Mouse (Mus musculus) ES-Bruce4 (cell line): Measurements from ENCODE around the gene Unc5c.

Experiments used
- CTCF ChIP-seq: IDR thresholded peaks from one replicate; pipeline ENCODE4 v1.8.1; 2011; ENCODE audit warnings: low read depth, low read length
- POLR2A ChIP-seq: IDR thresholded peaks from one replicate; pipeline ENCODE4 v1.8.1; 2011; ENCODE audit warnings: low read length; ENCODE audit not compliant: insufficient read depth

DNA sequence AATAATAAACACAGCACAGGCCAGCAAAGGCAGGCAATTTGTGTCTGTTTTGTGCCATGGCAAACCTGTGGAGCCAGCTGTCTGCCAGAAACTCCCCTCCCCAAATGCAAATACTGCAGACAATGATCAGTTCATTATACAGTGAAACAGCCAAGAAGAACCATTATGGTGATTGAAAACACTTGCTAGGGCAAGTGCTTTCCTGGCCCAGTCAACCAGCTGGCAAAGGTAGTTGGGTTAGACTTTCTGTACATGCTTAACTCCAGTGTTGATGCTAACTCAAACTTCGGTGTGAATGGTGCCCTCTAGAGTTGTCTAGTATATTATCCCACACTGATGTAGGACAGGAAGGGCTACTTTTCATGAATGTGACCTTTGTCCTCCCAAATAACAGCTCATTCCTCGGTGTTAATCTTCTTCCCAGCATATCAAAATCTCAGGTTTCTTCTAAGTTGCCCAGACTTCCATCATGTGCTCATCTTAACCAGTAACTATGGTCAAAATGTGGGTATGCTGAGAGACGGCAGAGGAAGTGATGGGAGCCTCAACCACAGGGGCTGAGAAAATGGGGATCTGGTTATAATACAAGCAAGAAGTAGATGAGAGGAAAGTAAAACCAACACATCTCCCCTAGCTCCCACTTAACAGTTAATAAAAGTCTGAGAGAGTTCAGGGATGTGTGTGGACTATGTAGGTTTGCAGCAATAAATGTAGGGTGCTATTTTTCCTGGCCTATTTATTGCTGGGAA lies 194.2 kb downstream of the Unc5c start:
- no peak for TF ChIP-seq CTCF
- TF ChIP-seq POLR2A: no peak
